ENCODE assay signal across 13 mouse cellular contexts in the genomic region with DNA sequence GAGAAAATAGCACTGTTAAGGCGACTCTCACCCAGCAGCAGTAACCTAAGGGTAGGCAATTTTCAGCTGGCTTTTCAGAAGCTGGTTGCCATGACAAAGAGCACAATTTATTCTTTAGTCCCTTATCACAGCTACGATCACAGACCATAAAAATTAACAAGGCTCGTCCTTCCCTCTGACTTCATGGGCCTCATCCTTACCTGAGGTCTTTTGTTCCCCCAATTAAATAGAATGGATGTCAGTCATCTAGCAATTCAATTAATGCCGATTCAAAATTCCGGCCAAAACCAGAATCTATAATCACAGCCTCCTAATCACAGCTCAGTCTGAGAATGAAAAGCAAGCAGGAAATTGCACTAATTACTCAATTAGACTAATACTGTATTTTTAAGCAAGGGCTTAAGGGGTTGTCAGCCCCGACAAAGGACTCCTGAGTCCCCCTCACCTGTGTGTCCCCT. TPM values are rescaled to one million over a fixed set of nuclear protein-coding genes. Genes with fewer than 3 reads are reported as not detected.
A peak's percentile ranks its signal among the peaks of the same experiment; 100 is the strongest.
DNase-seq lines count a peak whose midpoint lies in the region; ATAC-seq and TF ChIP-seq lines count a peak whose summit lies in the region.
"Had no signal": no experiment of that assay in that cellular context is flagged by ENCODE, and none has a peak within 500 bp of the region (broad histone marks: within the 10 kb centered on the region; RNA-seq: fewer than 3 reads in every experiment).

No protein-coding gene starts in this region.

- ATAC-seq in forebrain, postnatal 0 days, result peak; percentile 73

- H3K4me1 ChIP-seq in forebrain, postnatal 0 days (ENCODE audit: insufficient read depth), result peaks cover 33% of the 10 kb centered on the region
- H3K4me1 ChIP-seq in midbrain, embryonic 10.5 days, result peaks cover 65% of the 10 kb centered on the region

- peak overlapping the region; percentile 54 for H3K27ac ChIP-seq in forebrain, postnatal 0 days (ENCODE audit: low read depth, low read length)
- peak overlapping the region; percentile 78 for H3K27ac ChIP-seq in midbrain, embryonic 10.5 days (replicated peaks)
- H3K27ac ChIP-seq: liver, embryonic 14.5 days had no signal

- 7% methylated on average over 6 of the region's 6 CpGs for WGBS in forebrain, postnatal 0 days
- 45% methylated on average over 6 of the region's 6 CpGs for WGBS in midbrain, embryonic 10.5 days

- no peak overlapping the region for H3K4me2 ChIP-seq in forebrain, postnatal 0 days (ENCODE audit: low read depth)

- H3K9ac ChIP-seq in forebrain, postnatal 0 days, result 0 out of 2 replicates have a peak overlapping the region, but pooled peaks have one; percentile 14
- H3K9ac ChIP-seq: liver, embryonic 14.5 days had no signal

- no peak for TF ChIP-seq CTCF in forebrain, postnatal 0 days (IDR thresholded peaks at IDR 0.05; ENCODE audit: low read depth)

- no peaks in the 10 kb centered on the region for H3K9me3 ChIP-seq in forebrain, postnatal 0 days (ENCODE audit: low read length)
- H3K9me3 ChIP-seq in midbrain, embryonic 10.5 days (replicated peaks), result no peaks in the 10 kb centered on the region

- H3K4me3 ChIP-seq in forebrain, postnatal 0 days (ENCODE audit: low read depth, low read length), result no peak overlapping the region
- H3K4me3 ChIP-seq in midbrain, embryonic 10.5 days, result no peak overlapping the region

- H3K27me3 ChIP-seq in forebrain, postnatal 0 days (ENCODE audit: insufficient read depth, low read length), result no peaks in the 10 kb centered on the region
- 0 out of 2 replicates have a peak, but pooled peaks cover 8% of the 10 kb centered on the region for H3K27me3 ChIP-seq in midbrain, embryonic 10.5 days (ENCODE audit: low read depth, poor library complexity, severe bottlenecking)

- no peaks in the 10 kb centered on the region for H3K36me3 ChIP-seq in forebrain, postnatal 0 days (ENCODE audit: insufficient read depth)
- H3K36me3 ChIP-seq in midbrain, embryonic 10.5 days, result peaks cover 20% of the 10 kb centered on the region

- peak; percentile 45 for DNase-seq in embryo, embryonic 10.5 days (ENCODE audit: low spot score)
- DNase-seq in embryo, embryonic 9.5 days (ENCODE audit: extremely low spot score), result no peak
- DNase-seq in MN1 (ENCODE audit: low spot score), result peak; percentile 9
- DNase-seq in forebrain, postnatal 0 days, result peak; percentile 61
- DNase-seq in midbrain, embryonic 10.5 days (ENCODE audit: low spot score), result no peak
- no peak for DNase-seq in right cerebral cortex, postnatal 14 days
- no peak for DNase-seq in adrenal gland, postnatal 25 days
- DNase-seq in cerebellum, adult 8-10 months, result no peak
- DNase-seq: adrenal gland, postnatal 36 days; kidney, adult 2 months had no signal

RNA-seq across cellular contexts. Expression of a gene that starts 15.4 kb away (rescaled TPM):
- 1.1 TPM in 1 of 2 replicates, not detected in the other for total RNA-seq in forebrain, postnatal 0 days (2014; rRNA removed)
- polyA plus RNA-seq in forebrain, postnatal 0 days (2015; fragmentation: Nextera tagmentation; extraction: Ambion mirVana), result 0.29 and 0.69 TPM in 2 replicates
- 0.19 TPM in 1 of 2 replicates, not detected in the other for polyA plus RNA-seq in midbrain, embryonic 10.5 days (2016; fragmentation: Nextera tagmentation; extraction: Ambion mirVana)
- total RNA-seq in adrenal gland, postnatal 25 days (2021), result not detected in 2 replicates
- total RNA-seq: adrenal gland, postnatal 36 days; common myeloid progenitor, adult 5-6 weeks; neutrophil, adult 5-6 weeks had no signal

RNA-seq across cellular contexts. Expression of a gene that starts 39.1 kb away (rescaled TPM):
- 10.2 and 14.1 TPM in 2 replicates for total RNA-seq in forebrain, postnatal 0 days (2014; rRNA removed)
- 8.8 and 10.6 TPM in 2 replicates for polyA plus RNA-seq in forebrain, postnatal 0 days (2015; fragmentation: Nextera tagmentation; extraction: Ambion mirVana)
- polyA plus RNA-seq in midbrain, embryonic 10.5 days (2016; fragmentation: Nextera tagmentation; extraction: Ambion mirVana), result 19.8 and 24.0 TPM in 2 replicates
- total RNA-seq in adrenal gland, postnatal 25 days (2021), result 5.7 and 9.9 TPM in 2 replicates

RNA-seq across cellular contexts. Expression of a gene that starts 43.6 kb away (rescaled TPM):
- total RNA-seq in forebrain, postnatal 0 days (2014; rRNA removed), result not detected in 2 replicates
- polyA plus RNA-seq in forebrain, postnatal 0 days (2015; fragmentation: Nextera tagmentation; extraction: Ambion mirVana), result 0.11 TPM in 1 of 2 replicates, not detected in the other
- polyA plus RNA-seq in midbrain, embryonic 10.5 days (2016; fragmentation: Nextera tagmentation; extraction: Ambion mirVana), result 0.30 and 0.74 TPM in 2 replicates
- total RNA-seq in adrenal gland, postnatal 25 days (2021), result not detected in 2 replicates
- total RNA-seq: adrenal gland, postnatal 36 days; common myeloid progenitor, adult 5-6 weeks; neutrophil, adult 5-6 weeks had no signal
- polyA plus RNA-seq: kidney, adult 2 months had no signal

Comparison
In these comparisons a context has a peak if more than half of its experiments do, and no peak if none do; other contexts are left out.
1. DNase-seq: peak in embryo, embryonic 10.5 days (single experiment), MN1 (single experiment) and forebrain, postnatal 0 days (single experiment); none in embryo, embryonic 9.5 days (single experiment), midbrain, embryonic 10.5 days (single experiment), right cerebral cortex, postnatal 14 days (single experiment), adrenal gland, postnatal 25 days (single experiment) and cerebellum, adult 8-10 months (single experiment).